Mouse (Mus musculus): ENCODE results near the gene Bzw2.

DNA sequence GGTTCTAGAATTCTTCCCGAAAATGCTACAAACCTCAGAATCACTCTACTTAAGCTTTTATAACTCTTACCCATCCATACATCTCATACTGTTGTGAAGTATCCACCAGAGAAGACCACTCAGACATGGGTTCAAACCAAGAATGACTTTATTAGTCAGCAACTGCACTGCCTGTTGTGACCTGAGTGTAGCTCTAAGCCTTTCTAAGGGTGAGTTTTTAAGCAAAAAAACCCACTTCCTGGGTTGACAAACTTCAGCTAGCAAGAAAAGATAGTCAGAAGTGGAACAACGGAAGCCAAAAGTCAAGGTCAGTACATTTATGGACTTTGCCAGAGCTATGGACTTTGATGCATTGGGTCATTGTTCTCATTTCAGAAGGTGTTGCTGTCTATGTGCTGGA lies 90.3 kb downstream of the Bzw2 start:
- no peak for TF ChIP-seq POLR2A (IDR thresholded peaks at IDR 0.05; ENCODE audit: borderline replicate concordance, extremely low read depth, insufficient read depth, insufficient read length, poor library complexity, severe bottlenecking)
- no peak for TF ChIP-seq CTCF (IDR thresholded peaks at IDR 0.05; ENCODE audit: borderline replicate concordance, extremely low read depth, insufficient read depth, insufficient read length)
